Mouse (Mus musculus) bone marrow, adult 2 months (tissue): ENCODE measurements around the gene Wdfy2.

Experiments
- CTCF ChIP-seq: fragments of 200-500 bp; IDR thresholded peaks from 2 replicates; pipeline ENCODE4 v1.5.1; 2011; ENCODE audit warnings: low read length, control low read depth; ENCODE audit not compliant: control insufficient read depth, insufficient read depth
- POLR2A ChIP-seq: fragments of 200-500 bp; IDR thresholded peaks from 2 replicates; pipeline ENCODE4 v1.6.1; 2011; ENCODE audit warnings: low read depth, mild to moderate bottlenecking, control low read depth, low read length, borderline replicate concordance; ENCODE audit not compliant: control insufficient read depth

- TF ChIP-seq POLR2A (no peak), CTCF (no peak)
Observed at GRCm38 (mm10) chr14:62789282-62789681, 48.2 kb upstream of the Wdfy2 start.
